Mouse (Mus musculus) myocyte (in vitro differentiated cells): ENCODE measurements at regions not wholly inside any gene's neighbourhood (a gene's known extent, or its start where the extent isn't known, plus 50 kb on each side); places are given as distances from the start of the nearest gene placed in this dataset.

ENCODE experiments used
- H3K27me3 ChIP-seq: one replicate; pipeline ENCODE4 v1.6.1; 2011; ENCODE audit not compliant: control insufficient read depth, insufficient read depth, insufficient read length
- H3K36me3 ChIP-seq: one replicate; pipeline ENCODE4 v1.6.1; 2011; ENCODE audit not compliant: control insufficient read depth, insufficient read depth
- H3K4me2 ChIP-seq: one replicate; pipeline ENCODE4 v1.6.1; 2011; ENCODE audit warnings: low read depth, control low read depth
- H3K4me3 ChIP-seq: one replicate; pipeline ENCODE4 v1.5.1; 2011; ENCODE audit warnings: mild to moderate bottlenecking, control low read depth, moderate library complexity
- H3K79me2 ChIP-seq: one replicate; pipeline ENCODE4 v1.6.1; 2011; ENCODE audit not compliant: control insufficient read depth, insufficient read depth
- H3ac ChIP-seq: one replicate; pipeline ENCODE4 v1.6.1; 2011; ENCODE audit not compliant: control insufficient read depth, insufficient read length
- CEBPB ChIP-seq: IDR thresholded peaks from 2 replicates; pipeline ENCODE4 v1.6.1; 2011; ENCODE audit warnings: mild to moderate bottlenecking, moderate library complexity; ENCODE audit not compliant: poor library complexity, insufficient read depth, severe bottlenecking
- E2F4 ChIP-seq: IDR thresholded peaks from one replicate; pipeline ENCODE4 v1.6.1; 2011; ENCODE audit warnings: mild to moderate bottlenecking, control low read depth, moderate library complexity; ENCODE audit not compliant: insufficient read depth
- MAX ChIP-seq: IDR thresholded peaks from one replicate; pipeline ENCODE4 v1.6.1; 2011; ENCODE audit warnings: low read depth, mild to moderate bottlenecking, control low read depth
- MYOD1 ChIP-seq, 3 experiments: IDR thresholded peaks; one replicate each; pipeline ENCODE4 v1.6.1; 2011; ENCODE audit warnings: control low read depth in 2 of 3, low read depth in 2 of 3, mild to moderate bottlenecking in 2 of 3, moderate library complexity in 1 of 3; ENCODE audit not compliant: insufficient read length in 2 of 3, control insufficient read depth in 1 of 3
- MYOG ChIP-seq, 3 experiments: IDR thresholded peaks; one replicate each; pipeline ENCODE4 v1.6.1; 2011; ENCODE audit warnings: control low read depth in 2 of 3, low read depth in 2 of 3, mild to moderate bottlenecking in 2 of 3; ENCODE audit not compliant: insufficient read length in 2 of 3, control insufficient read depth in 1 of 3, insufficient read depth in 1 of 3
- POLR2A ChIP-seq: IDR thresholded peaks from one replicate; pipeline ENCODE4 v1.6.1; 2011; ENCODE audit warnings: low read depth, mild to moderate bottlenecking, control low read depth, moderate library complexity; ENCODE audit not compliant: insufficient read length
- POLR2AphosphoS2 ChIP-seq: IDR thresholded peaks from one replicate; pipeline ENCODE4 v1.6.1; 2011; ENCODE audit warnings: low read depth, control low read depth; ENCODE audit not compliant: insufficient read length
- REST ChIP-seq: IDR thresholded peaks from one replicate; pipeline ENCODE4 v1.6.1; 2011; ENCODE audit warnings: mild to moderate bottlenecking, control low read depth, moderate library complexity; ENCODE audit not compliant: insufficient read depth, insufficient read length
- SRF ChIP-seq: IDR thresholded peaks from one replicate; pipeline ENCODE4 v1.6.1; 2011; ENCODE audit warnings: low read depth; ENCODE audit not compliant: control insufficient read depth, insufficient read length
- TCF12 ChIP-seq: IDR thresholded peaks from one replicate; pipeline ENCODE4 v1.6.1; 2011; ENCODE audit warnings: mild to moderate bottlenecking, control low read depth; ENCODE audit not compliant: poor library complexity, insufficient read depth, severe bottlenecking
- TCF3 ChIP-seq: IDR thresholded peaks from one replicate; pipeline ENCODE4 v1.6.1; 2011; ENCODE audit warnings: low read depth, control low read depth; ENCODE audit not compliant: insufficient read length
- USF1 ChIP-seq: IDR thresholded peaks from one replicate; pipeline ENCODE4 v1.6.1; 2011; ENCODE audit warnings: low read depth, mild to moderate bottlenecking, control low read depth, moderate library complexity

DNA sequence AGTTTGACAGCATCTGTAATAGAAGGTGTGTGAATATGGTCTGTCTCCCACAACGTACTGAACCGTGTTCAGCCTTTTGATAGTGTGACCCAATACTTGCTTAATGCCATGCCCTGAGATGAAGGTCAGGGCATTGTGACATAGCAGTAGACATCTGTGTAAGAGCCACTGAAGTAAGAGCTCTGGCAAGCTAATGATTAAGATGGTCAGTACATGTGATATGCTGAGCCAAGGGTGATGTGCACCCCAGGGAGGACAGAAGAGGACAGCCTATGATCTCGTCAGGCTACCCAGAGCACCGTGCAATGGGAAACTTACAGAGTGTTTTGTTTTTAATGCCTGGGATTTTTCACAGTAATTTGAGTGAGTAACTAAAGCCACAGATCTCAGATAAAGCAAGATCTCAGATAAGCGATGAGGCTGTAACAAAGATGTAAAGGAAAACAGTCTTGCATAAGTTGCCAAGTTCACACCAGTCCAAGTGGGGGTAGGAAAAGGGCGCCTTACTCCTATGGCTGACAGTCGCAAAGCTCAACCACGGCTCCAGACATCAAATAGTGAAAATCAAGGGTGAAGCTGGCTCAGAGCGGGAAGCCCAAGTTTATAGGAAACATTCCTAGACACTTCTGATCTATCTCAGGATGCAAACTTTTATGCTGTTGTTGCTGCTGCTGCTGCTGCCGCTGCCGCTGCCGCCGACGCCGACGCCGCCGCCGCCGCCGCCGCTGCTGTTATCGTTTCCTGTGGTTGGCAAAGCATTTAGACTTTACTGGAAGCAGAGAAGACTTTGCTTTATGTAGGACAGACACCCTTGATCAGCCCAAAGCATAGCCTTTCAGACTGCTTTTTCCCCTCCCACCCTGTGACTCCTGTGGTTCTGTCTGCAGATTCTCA lies 89.6 kb downstream of the Sptssa start:
- H3K36me3 ChIP-seq = no peaks in the 10 kb centered on the region
- H3K27me3 ChIP-seq = no peaks in the 10 kb centered on the region
- no peak overlapping the region for H3K4me2 ChIP-seq
- no peak overlapping the region for H3ac ChIP-seq
- H3K4me3 ChIP-seq = no peak overlapping the region
- TF ChIP-seq CEBPB = no peak
- TF ChIP-seq MYOG (IDR thresholded peaks at IDR 0.05; ENCODE audit: control insufficient read depth in 1 of 3, insufficient read depth in 1 of 3, insufficient read length in 2 of 3, low read depth in 2 of 3) = no peak
- TF ChIP-seq POLR2A = no peak
- no peak for TF ChIP-seq TCF3
- no peak for TF ChIP-seq SRF
- TF ChIP-seq REST = no peak
- no peak for TF ChIP-seq MAX
- no peak for TF ChIP-seq MYOD1 (IDR thresholded peaks at IDR 0.05; ENCODE audit: control insufficient read depth in 1 of 3, insufficient read length in 2 of 3, low read depth in 2 of 3)
- no peak for TF ChIP-seq TCF12
- TF ChIP-seq POLR2AphosphoS2 = no peak
- TF ChIP-seq USF1 = no peak
- TF ChIP-seq E2F4 = no peak
- no peaks in the 10 kb centered on the region for H3K79me2 ChIP-seq

- H3K4me3 ChIP-seq = no peak overlapping the region
- H3K36me3 ChIP-seq = no peaks in the 10 kb centered on the region
- H3K4me2 ChIP-seq = no peak overlapping the region
- no peaks in the 10 kb centered on the region for H3K79me2 ChIP-seq
- TF ChIP-seq MYOG (IDR thresholded peaks at IDR 0.05; ENCODE audit: control insufficient read depth in 1 of 3, insufficient read depth in 1 of 3, insufficient read length in 2 of 3, low read depth in 2 of 3) (no peak), TCF3 (no peak), MYOD1 (IDR thresholded peaks at IDR 0.05; ENCODE audit: control insufficient read depth in 1 of 3, insufficient read length in 2 of 3, low read depth in 2 of 3) (no peak), POLR2AphosphoS2 (no peak), POLR2A (no peak), SRF (no peak), REST (no peak), E2F4 (no peak), MAX (no peak), USF1 (no peak), TCF12 (no peak), CEBPB (no peak)
- H3K27me3 ChIP-seq = no peaks in the 10 kb centered on the region
- H3ac ChIP-seq = no peak overlapping the region
Measured at GRCm38 (mm10) chr12:54561981-54562380, 94.4 kb downstream of the Sptssa start.

GRCm38 (mm10) chr12:54558106-54558505 lies 98.3 kb downstream of the Sptssa start:
- no peaks in the 10 kb centered on the region for H3K27me3 ChIP-seq
- no peak overlapping the region for H3K4me3 ChIP-seq
- no peaks in the 10 kb centered on the region for H3K79me2 ChIP-seq
- H3ac ChIP-seq = no peak overlapping the region
- no peak overlapping the region for H3K4me2 ChIP-seq
- no peak for TF ChIP-seq MAX
- TF ChIP-seq POLR2A = no peak
- TF ChIP-seq CEBPB = no peak
- TF ChIP-seq E2F4 = no peak
- TF ChIP-seq TCF3 = no peak
- no peak for TF ChIP-seq USF1
- TF ChIP-seq POLR2AphosphoS2 = no peak
- TF ChIP-seq MYOG (IDR thresholded peaks at IDR 0.05; ENCODE audit: control insufficient read depth in 1 of 3, insufficient read depth in 1 of 3, insufficient read length in 2 of 3, low read depth in 2 of 3) = no peak
- H3K36me3 ChIP-seq = no peaks in the 10 kb centered on the region

- Histone ChIP-seq H3K4me3 (no peak overlapping the region), H3K27me3 (no peaks in the 10 kb centered on the region), H3K79me2 (no peaks in the 10 kb centered on the region), H3ac (no peak overlapping the region), H3K4me2 (no peak overlapping the region), H3K36me3 (no peaks in the 10 kb centered on the region)
- TF ChIP-seq REST (no peak), MAX (no peak), CEBPB (no peak), POLR2A (no peak), MYOD1 (IDR thresholded peaks at IDR 0.05; ENCODE audit: control insufficient read depth in 1 of 3, insufficient read length in 2 of 3, low read depth in 2 of 3) (no peak), MYOG (IDR thresholded peaks at IDR 0.05; ENCODE audit: control insufficient read depth in 1 of 3, insufficient read depth in 1 of 3, insufficient read length in 2 of 3, low read depth in 2 of 3) (no peak), TCF3 (no peak), POLR2AphosphoS2 (no peak), TCF12 (no peak), E2F4 (no peak), USF1 (no peak), SRF (no peak)
Measured at GRCm38 (mm10) chr12:54549659-54550058, 106.7 kb downstream of the Sptssa start.
